Mouse (Mus musculus): Measurements from ENCODE around the gene Atg16l2. TPM values are rescaled to one million over a fixed set of nuclear protein-coding genes. Genes with fewer than 3 reads are reported as not detected.

Gene Atg16l2
- not detected in 2 replicates for polyA plus RNA-seq (2012; ENCODE audit: insufficient read depth, insufficient read length, low replicate concordance, missing spikeins)

GRCm38 (mm10) chr7:101301881-101302456 lies at the start of gene Atg16l2:
Atg16l2 (minus strand) TSS chr7:101302251.
- peak within 1 kb of the TSS; percentile 70 for H3K4me3 ChIP-seq (ENCODE audit: insufficient read depth, low read depth, low read length)

GRCm38 (mm10) chr7:101349861-101350260 lies 47.8 kb upstream of the Atg16l2 start:
- peaks cover 26% of the 10 kb centered on the region for H3K4me1 ChIP-seq (ENCODE audit: control insufficient read depth, insufficient read depth, low read length)
- peak overlapping the region; percentile 85 for H3K27ac ChIP-seq (ENCODE audit: insufficient read depth, low read depth, low read length)
- TF ChIP-seq POLR2A (IDR thresholded peaks at IDR 0.05; ENCODE audit: insufficient read depth, low read depth, low read length), result no peak
- 69% methylated on average over 2 of the region's 2 CpGs for WGBS
- H3K4me3 ChIP-seq (ENCODE audit: insufficient read depth, low read depth, low read length), result no peak overlapping the region

More at GRCm38 (mm10) chr7:101301881-101302456, at the start of gene Atg16l2:
- peak within 1 kb of the TSS; percentile 79 for H3K27ac ChIP-seq (ENCODE audit: insufficient read depth, low read depth, low read length)
- peaks cover 14% of the 10 kb centered on the region for H3K4me1 ChIP-seq (ENCODE audit: control insufficient read depth, insufficient read depth, low read length)
- under 1% methylated on average over 39 of the region's 39 CpGs for WGBS
- TF ChIP-seq POLR2A (IDR thresholded peaks at IDR 0.05; ENCODE audit: insufficient read depth, low read depth, low read length) (peak; percentile 87), CTCF (IDR thresholded peaks at IDR 0.05; ENCODE audit: insufficient read depth, low read depth, low read length) (peak; percentile 69; the same call in 1 of the 2 replicates)

GRCm38 (mm10) chr7:101348312-101348711 lies 46.3 kb upstream of the Atg16l2 start:
- TF ChIP-seq CTCF (IDR thresholded peaks at IDR 0.05; ENCODE audit: insufficient read depth, low read depth, low read length) (no peak), POLR2A (IDR thresholded peaks at IDR 0.05; ENCODE audit: insufficient read depth, low read depth, low read length) (0 out of 2 replicates have a peak, but pooled peaks have one; percentile 8)
- Histone ChIP-seq H3K4me3 (ENCODE audit: insufficient read depth, low read depth, low read length) (peak overlapping the region; percentile 50), H3K27ac (ENCODE audit: insufficient read depth, low read depth, low read length) (no peak overlapping the region), H3K4me1 (ENCODE audit: control insufficient read depth, insufficient read depth, low read length) (peaks cover 29% of the 10 kb centered on the region)
- 11% methylated on average over 13 of the region's 13 CpGs for WGBS

- TF ChIP-seq POLR2A (IDR thresholded peaks at IDR 0.05; ENCODE audit: insufficient read depth, low read depth, low read length), result 0 out of 2 replicates have a peak, but pooled peaks have one; percentile 30
- no peak for TF ChIP-seq CTCF (IDR thresholded peaks at IDR 0.05; ENCODE audit: insufficient read depth, low read depth, low read length)
- Histone ChIP-seq H3K27ac (ENCODE audit: insufficient read depth, low read depth, low read length) (no peak within 1 kb of the TSS), H3K4me3 (ENCODE audit: insufficient read depth, low read depth, low read length) (peak within 1 kb of the TSS; percentile 50), H3K4me1 (ENCODE audit: control insufficient read depth, insufficient read depth, low read length) (peaks cover 29% of the 10 kb centered on the region)
- 2% methylated on average over 35 of the region's 35 CpGs for whole genome bisulfite sequencing
Observed at GRCm38 (mm10) chr7:101347767-101348270, 45.8 kb upstream of the Atg16l2 start, which contains the start of gene Arap1. Arap1 (plus strand) TSS chr7:101348067.

GRCm38 (mm10) chr7:101346991-101347390 lies 44.9 kb upstream of the Atg16l2 start:
- Histone ChIP-seq H3K4me1 (ENCODE audit: control insufficient read depth, insufficient read depth, low read length) (peaks cover 34% of the 10 kb centered on the region), H3K27ac (ENCODE audit: insufficient read depth, low read depth, low read length) (no peak overlapping the region), H3K4me3 (ENCODE audit: insufficient read depth, low read depth, low read length) (no peak overlapping the region)
- no peak for TF ChIP-seq CTCF (IDR thresholded peaks at IDR 0.05; ENCODE audit: insufficient read depth, low read depth, low read length)
- TF ChIP-seq POLR2A (IDR thresholded peaks at IDR 0.05; ENCODE audit: insufficient read depth, low read depth, low read length), result no peak
- 70% methylated on average over 2 of the region's 2 CpGs for WGBS

- WGBS, result 79% methylated on average over 4 of the region's 4 CpGs
- Histone ChIP-seq H3K4me3 (ENCODE audit: insufficient read depth, low read depth, low read length) (no peak overlapping the region), H3K4me1 (ENCODE audit: control insufficient read depth, insufficient read depth, low read length) (peaks cover 36% of the 10 kb centered on the region), H3K27ac (ENCODE audit: insufficient read depth, low read depth, low read length) (no peak overlapping the region)
- TF ChIP-seq CTCF (IDR thresholded peaks at IDR 0.05; ENCODE audit: insufficient read depth, low read depth, low read length) (no peak), POLR2A (IDR thresholded peaks at IDR 0.05; ENCODE audit: insufficient read depth, low read depth, low read length) (no peak)
Observed at GRCm38 (mm10) chr7:101344892-101345291, 42.8 kb upstream of the Atg16l2 start.

- Histone ChIP-seq H3K4me3 (ENCODE audit: insufficient read depth, low read depth, low read length) (no peak overlapping the region), H3K4me1 (ENCODE audit: control insufficient read depth, insufficient read depth, low read length) (peaks cover 30% of the 10 kb centered on the region), H3K27ac (ENCODE audit: insufficient read depth, low read depth, low read length) (no peak overlapping the region)
- TF ChIP-seq CTCF (IDR thresholded peaks at IDR 0.05; ENCODE audit: insufficient read depth, low read depth, low read length) (no peak), POLR2A (IDR thresholded peaks at IDR 0.05; ENCODE audit: insufficient read depth, low read depth, low read length) (no peak)
- WGBS, result 85% methylated on average over 7 of the region's 7 CpGs
Observed at GRCm38 (mm10) chr7:101343135-101343534, 41.1 kb upstream of the Atg16l2 start.

- peaks cover 29% of the 10 kb centered on the region for H3K4me1 ChIP-seq (ENCODE audit: control insufficient read depth, insufficient read depth, low read length)
- H3K27ac ChIP-seq (ENCODE audit: insufficient read depth, low read depth, low read length), result no peak overlapping the region
- no peak for TF ChIP-seq CTCF (IDR thresholded peaks at IDR 0.05; ENCODE audit: insufficient read depth, low read depth, low read length)
- no peak for TF ChIP-seq POLR2A (IDR thresholded peaks at IDR 0.05; ENCODE audit: insufficient read depth, low read depth, low read length)
- 62% methylated on average over 6 of the region's 6 CpGs for WGBS
- no peak overlapping the region for H3K4me3 ChIP-seq (ENCODE audit: insufficient read depth, low read depth, low read length)
Observed at GRCm38 (mm10) chr7:101341405-101341804, 39.4 kb upstream of the Atg16l2 start.

GRCm38 (mm10) chr7:101337401-101337800 lies 35.4 kb upstream of the Atg16l2 start:
- no peak for TF ChIP-seq CTCF (IDR thresholded peaks at IDR 0.05; ENCODE audit: insufficient read depth, low read depth, low read length)
- TF ChIP-seq POLR2A (IDR thresholded peaks at IDR 0.05; ENCODE audit: insufficient read depth, low read depth, low read length), result no peak
- H3K4me1 ChIP-seq (ENCODE audit: control insufficient read depth, insufficient read depth, low read length), result peaks cover 25% of the 10 kb centered on the region
- H3K27ac ChIP-seq (ENCODE audit: insufficient read depth, low read depth, low read length), result no peak overlapping the region
- 90% methylated on average over 3 of the region's 3 CpGs for WGBS
- H3K4me3 ChIP-seq (ENCODE audit: insufficient read depth, low read depth, low read length), result no peak overlapping the region
